Mouse (Mus musculus) olfactory bulb, adult 2 months (tissue): ENCODE measurements at regions not wholly inside any gene's neighbourhood (a gene's known extent, or its start where the extent isn't known, plus 50 kb on each side); places are given as distances from the start of the nearest gene placed in this dataset.

Experiments
- H3K27ac ChIP-seq: fragments of 200-500 bp; 2 replicates; pipeline ENCODE4 v1.5.1; 2012; ENCODE audit warnings: low read depth, low read length; ENCODE audit not compliant: insufficient read depth
- H3K4me1 ChIP-seq: fragments of 200-500 bp; 2 replicates; pipeline ENCODE4 v1.6.1; 2012; ENCODE audit warnings: low read length; ENCODE audit not compliant: control insufficient read depth, insufficient read depth
- H3K4me3 ChIP-seq: fragments of 200-500 bp; 2 replicates; pipeline ENCODE4 v1.5.1; 2012; ENCODE audit warnings: mild to moderate bottlenecking, low read depth, low read length, moderate library complexity; ENCODE audit not compliant: insufficient read depth
- CTCF ChIP-seq: fragments of 200-500 bp; IDR thresholded peaks from 2 replicates; pipeline ENCODE4 v1.5.1; 2012; ENCODE audit warnings: low read depth, mild to moderate bottlenecking, low read length, moderate library complexity; ENCODE audit not compliant: insufficient read depth
- POLR2A ChIP-seq: fragments of 200-500 bp; IDR thresholded peaks from 2 replicates; pipeline ENCODE4 v1.6.1; 2012; ENCODE audit warnings: mild to moderate bottlenecking, low read depth, low read length, moderate library complexity; ENCODE audit not compliant: insufficient read depth
- WGBS: fragments of 180-500 bp; shearing (Covaris S2); methylation state at CpG from one replicate; pipeline ENCODE4 v1.1.7; 2018; 5-methylcytosine and 5-hydroxymethylcytosine counted together

DNA sequence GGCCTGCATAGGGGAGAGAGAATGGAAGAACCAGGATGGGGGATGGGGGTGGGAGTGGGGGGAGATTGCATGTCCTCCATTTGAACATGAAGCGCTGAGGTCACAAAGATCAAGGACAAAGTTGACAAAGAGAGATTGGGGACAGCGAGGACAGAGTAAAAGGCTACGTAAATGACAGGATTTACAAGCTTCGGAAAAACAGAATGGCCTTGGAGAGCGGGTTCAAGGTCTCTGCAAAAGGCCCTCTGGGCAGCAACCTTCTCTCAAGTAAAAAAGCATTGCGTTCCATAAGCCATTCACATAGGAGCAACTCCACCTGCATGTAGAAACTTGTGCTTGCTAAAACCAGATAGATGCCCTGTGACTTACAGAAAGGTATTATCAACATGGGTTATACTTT, 86.0 kb upstream of the Frmd6 start:
- no peak overlapping the region for H3K27ac ChIP-seq
- no peak overlapping the region for H3K4me3 ChIP-seq
- TF ChIP-seq CTCF (no peak), POLR2A (no peak)
- H3K4me1 ChIP-seq: no peaks in the 10 kb centered on the region
- WGBS: 97% methylated on average over 6 of the region's 6 CpGs

DNA sequence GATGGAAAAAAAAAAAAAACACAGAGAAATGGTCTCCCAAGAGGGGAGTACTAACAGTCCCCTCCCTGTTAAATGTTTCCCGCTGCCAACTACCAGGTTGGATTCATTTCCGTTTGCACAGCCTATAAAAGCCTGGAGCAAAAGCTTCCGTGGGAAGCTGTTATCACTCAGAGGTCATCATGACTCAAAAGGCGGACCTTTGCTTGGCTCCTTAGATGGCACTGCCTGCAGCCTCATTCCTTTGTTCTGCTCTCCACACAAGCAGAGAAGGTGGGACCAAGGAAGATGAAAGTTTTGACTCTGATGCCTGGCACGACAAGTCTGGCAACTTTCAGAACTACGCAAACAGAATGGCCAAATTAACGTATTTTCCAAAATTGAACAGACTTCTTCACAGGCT, 85.5 kb upstream of the Frmd6 start:
- Histone ChIP-seq H3K4me3 (no peak overlapping the region), H3K4me1 (no peaks in the 10 kb centered on the region), H3K27ac (no peak overlapping the region)
- WGBS: 87% methylated on average over 7 of the region's 7 CpGs
- no peak for TF ChIP-seq POLR2A
- TF ChIP-seq CTCF: no peak

DNA sequence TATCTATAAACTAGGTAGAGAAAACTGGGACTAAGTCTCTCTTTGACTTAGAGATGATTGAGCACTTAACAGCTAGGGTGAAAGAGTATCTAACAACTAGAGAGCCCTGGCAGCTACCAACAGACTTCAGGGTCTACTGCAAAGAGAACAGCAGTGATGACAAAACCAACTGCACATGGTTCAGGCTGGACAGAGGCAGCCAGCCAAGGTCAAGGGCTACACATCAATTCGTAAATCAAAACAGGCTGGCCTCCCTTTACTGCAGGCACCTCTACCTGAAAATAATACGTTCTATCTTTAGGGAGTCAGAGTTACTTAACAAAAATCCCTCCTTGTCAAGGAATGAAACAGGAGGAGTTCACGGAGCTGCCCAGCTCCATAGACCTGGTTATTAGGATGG, 82.5 kb upstream of the Frmd6 start:
- Histone ChIP-seq H3K4me3 (no peak overlapping the region), H3K4me1 (no peaks in the 10 kb centered on the region), H3K27ac (no peak overlapping the region)
- 91% methylated on average over 3 of the region's 3 CpGs for WGBS
- TF ChIP-seq CTCF (no peak), POLR2A (no peak)

DNA sequence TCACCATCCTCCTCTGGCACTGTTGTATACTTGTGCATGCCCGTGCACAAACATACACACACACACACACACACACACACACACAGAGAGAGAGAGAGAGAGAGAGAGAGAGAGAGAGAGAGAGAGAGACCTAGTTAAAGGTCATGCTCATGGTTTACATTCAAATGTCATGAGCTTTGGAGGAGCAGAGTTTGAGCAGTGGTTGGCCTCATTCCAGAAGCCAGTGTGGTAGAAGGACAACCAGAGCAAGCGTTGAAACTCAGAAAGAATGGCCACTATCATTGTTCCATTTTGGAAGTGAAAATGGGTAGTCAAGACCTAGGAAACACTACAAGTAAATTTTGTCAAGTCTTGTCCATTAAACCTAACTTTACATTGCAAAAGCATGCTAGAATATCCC, 79.6 kb upstream of the Frmd6 start:
- WGBS: 75% methylated on average over 2 of the region's 2 CpGs
- Histone ChIP-seq H3K27ac (no peak overlapping the region), H3K4me3 (no peak overlapping the region)

DNA sequence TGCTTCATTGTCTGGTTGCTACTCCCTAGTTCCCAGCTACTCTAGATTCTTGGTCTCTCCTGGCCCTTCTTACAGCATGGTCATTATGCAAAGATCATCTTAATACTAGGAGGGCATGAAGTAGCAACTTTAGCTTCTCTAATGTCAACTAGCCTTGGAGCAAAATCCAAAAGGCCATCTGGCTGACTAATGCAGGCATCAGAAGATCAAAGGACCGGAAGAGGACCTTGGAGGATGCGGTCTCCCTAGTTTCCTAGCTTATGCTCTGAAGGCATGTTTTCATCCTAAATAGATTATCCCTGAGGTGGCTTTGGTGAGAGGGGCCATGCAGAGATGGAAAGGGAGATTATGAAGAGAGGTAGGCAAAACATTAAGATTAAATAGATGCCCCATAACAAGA, 75.7 kb upstream of the Frmd6 start:
- 84% methylated on average over 2 of the region's 2 CpGs for WGBS
- no peak overlapping the region for H3K4me3 ChIP-seq
- H3K27ac ChIP-seq: no peak overlapping the region
- H3K4me1 ChIP-seq: peaks cover 6% of the 10 kb centered on the region; the same call in 1 of the 2 replicates
- TF ChIP-seq CTCF (no peak), POLR2A (no peak)

More for the DNA sequence above, 79.6 kb upstream of the Frmd6 start:
- no peaks in the 10 kb centered on the region for H3K4me1 ChIP-seq
- no peak for TF ChIP-seq POLR2A
- TF ChIP-seq CTCF: no peak

DNA sequence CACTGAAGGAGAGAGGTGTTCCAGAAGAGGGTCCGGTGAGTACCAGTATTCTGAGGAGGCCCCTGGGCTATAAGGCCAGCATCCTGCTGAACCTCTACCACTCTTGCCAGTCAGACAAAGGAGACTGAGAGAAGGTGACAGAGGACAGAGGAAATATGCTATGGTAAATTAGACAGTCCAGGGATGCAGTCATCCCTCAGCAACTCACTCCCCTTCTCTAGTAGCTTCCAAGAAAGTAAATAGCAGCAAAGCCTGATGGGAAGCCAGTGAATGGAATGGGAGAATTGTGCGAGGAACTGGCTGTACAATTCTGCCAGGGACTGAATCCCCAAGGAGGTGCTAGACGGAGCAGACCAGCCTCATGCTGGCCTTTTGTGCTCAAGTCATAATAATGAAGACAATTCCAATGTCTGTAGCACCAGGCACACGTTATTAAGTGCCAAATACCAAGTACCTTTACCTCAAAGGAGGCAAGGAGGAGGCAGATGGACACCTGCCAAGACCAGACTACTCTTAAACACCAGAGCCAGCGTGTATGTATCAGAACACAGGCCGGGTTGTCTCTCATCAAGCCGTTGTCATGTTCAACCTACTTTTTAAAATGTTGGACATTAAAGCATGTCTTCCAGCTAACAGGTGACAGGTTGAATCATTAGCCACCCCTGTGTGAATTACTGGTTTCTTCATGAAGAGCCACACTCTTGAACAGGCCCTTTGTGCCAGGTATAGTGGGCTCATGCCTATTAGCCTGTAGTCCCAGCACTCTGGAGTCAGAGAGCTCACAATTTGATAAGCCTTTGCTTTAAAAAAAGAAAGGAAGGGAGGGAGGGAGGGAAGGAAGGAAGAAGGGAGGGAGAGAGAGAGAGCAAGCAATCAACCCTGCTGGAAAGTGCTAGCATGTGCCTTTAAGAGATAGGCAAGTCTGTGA, 74.4 kb upstream of the Frmd6 start:
- no peak for TF ChIP-seq CTCF
- TF ChIP-seq POLR2A: no peak
- WGBS: 89% methylated on average over 7 of the region's 7 CpGs
- Histone ChIP-seq H3K4me1 (peaks cover 6% of the 10 kb centered on the region; the same call in 1 of the 2 replicates), H3K4me3 (no peak overlapping the region), H3K27ac (no peak overlapping the region)

DNA sequence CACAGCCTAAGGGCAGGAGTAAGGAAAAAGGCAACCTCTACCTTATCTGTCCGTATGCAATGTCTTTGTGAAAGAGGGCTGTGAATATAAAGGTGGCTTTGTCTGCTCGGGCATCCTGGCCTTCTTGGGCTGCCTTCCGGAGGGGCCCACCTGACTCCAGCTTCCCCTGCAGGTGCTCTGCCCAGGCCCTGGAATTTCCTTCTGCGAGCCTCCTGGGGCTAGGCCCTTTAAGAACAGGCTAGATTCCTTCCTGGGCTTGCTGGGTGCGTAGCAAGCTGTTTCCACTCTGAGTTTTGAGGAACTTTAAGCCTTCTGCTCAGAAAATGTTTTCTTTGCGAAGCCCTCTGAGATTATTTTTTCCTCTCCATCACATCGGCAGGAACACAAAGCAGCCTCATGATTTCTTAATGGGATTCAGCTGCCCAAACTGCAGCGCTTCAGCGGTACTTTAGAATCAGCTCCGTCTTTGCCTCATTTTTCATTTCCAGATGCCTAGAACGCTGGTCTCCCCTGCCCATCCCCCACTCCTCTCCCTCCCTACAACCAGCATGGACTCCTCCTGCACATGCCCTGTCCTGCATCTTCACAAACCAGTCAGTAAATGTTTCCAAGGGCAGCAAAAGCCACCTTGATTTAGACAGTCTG, 72.9 kb upstream of the Frmd6 start:
- no peak for TF ChIP-seq CTCF
- no peak for TF ChIP-seq POLR2A
- no peak overlapping the region for H3K4me3 ChIP-seq
- 50% methylated on average over 11 of the region's 11 CpGs for WGBS
- peaks cover 6% of the 10 kb centered on the region; the same call in 1 of the 2 replicates for H3K4me1 ChIP-seq
- no peak overlapping the region for H3K27ac ChIP-seq

DNA sequence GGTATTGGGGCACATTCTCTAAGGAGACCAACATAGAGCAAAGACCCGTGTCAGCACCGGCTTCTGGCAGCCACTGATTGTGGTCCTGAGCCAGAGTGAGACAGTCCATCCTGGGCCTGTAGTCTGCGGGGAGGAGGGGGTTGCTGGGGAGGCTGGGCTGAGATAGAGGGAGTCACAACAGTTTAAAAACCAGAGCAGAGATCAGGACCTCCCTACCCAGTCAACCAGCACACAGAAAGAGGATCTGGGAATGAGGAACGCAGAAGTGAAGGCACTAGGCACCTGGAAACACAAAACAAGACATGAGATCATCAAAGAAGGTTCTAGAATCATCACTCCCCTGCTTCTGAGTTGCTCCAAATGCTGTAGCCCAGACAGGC, 72.4 kb upstream of the Frmd6 start:
- TF ChIP-seq POLR2A: no peak
- no peak for TF ChIP-seq CTCF
- 56% methylated on average over 4 of the region's 4 CpGs for WGBS
- no peak overlapping the region for H3K27ac ChIP-seq

DNA sequence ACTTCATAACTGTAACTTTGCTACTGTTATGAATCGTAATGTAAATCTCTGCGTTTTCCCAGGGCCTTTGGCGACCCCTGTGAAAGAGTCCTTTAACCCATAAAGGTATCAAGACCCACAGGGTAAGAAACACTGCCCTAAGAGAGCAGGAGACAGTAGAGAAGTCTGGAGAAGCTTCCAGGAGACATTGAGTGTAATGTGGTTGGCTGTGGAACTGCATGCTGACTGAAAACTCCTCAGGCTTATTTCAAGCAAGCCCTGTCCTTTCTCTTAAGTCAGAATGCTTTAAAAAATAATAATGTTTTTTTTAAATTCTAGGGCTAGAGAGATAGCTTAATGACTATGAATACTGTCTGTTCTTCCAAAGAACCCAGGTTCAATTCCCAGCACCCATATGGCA, 71.9 kb upstream of the Frmd6 start:
- 96% methylated on average over 3 of the region's 3 CpGs for WGBS
- Histone ChIP-seq H3K27ac (no peak overlapping the region), H3K4me1 (peaks cover 6% of the 10 kb centered on the region; the same call in 1 of the 2 replicates), H3K4me3 (no peak overlapping the region)
- TF ChIP-seq CTCF (no peak), POLR2A (no peak)

More for the DNA sequence above, 72.4 kb upstream of the Frmd6 start:
- H3K4me1 ChIP-seq: peaks cover 6% of the 10 kb centered on the region; the same call in 1 of the 2 replicates
- no peak overlapping the region for H3K4me3 ChIP-seq
